Mouse (Mus musculus) liver, embryonic 14.5 days (tissue): ENCODE results near the gene A830031A19Rik. TPM values are rescaled to one million over a fixed set of nuclear protein-coding genes. Genes with fewer than 3 reads are reported as not detected.

Source experiments
- ATAC-seq: fragments of 200-750 bp; cut with Nextera tagmentation; 2 replicates; pipeline ENCODE4 v1.8.0; 2017; ENCODE audit warnings: moderate number of reproducible peaks, mild to moderate bottlenecking, moderate library complexity; ENCODE audit not compliant: insufficient read depth
- DNase-seq, 3 experiments: peaks; one replicate each; pipeline ENCODE4 v3.0.0-alpha.2; 2012 to 2013; ENCODE audit warnings: low read depth in 3 of 3, low spot score in 3 of 3
- H3K27ac ChIP-seq: fragments of 300-500 bp; sonication (generic); 2 replicates; pipeline ENCODE4 v1.5.1; 2014; ENCODE audit warnings: moderate library complexity, mild to moderate bottlenecking, control low read depth, inconsistent platforms
- H3K27me3 ChIP-seq: fragments of 300-500 bp; sonication (generic); 2 replicates; pipeline ENCODE4 v1.6.1; 2014; ENCODE audit warnings: mild to moderate bottlenecking, low read length, moderate library complexity; ENCODE audit not compliant: control insufficient read depth, insufficient read depth
- H3K36me3 ChIP-seq: fragments of 300-500 bp; sonication (generic); replicated peaks from 2 replicates; pipeline ENCODE4 v1.6.1; 2014; ENCODE audit warnings: low read depth; ENCODE audit not compliant: control insufficient read depth, insufficient read depth
- H3K4me1 ChIP-seq, 2 experiments: fragments of 200-500 bp in 1 of 2; fragments of 300-500 bp in 1 of 2; sonication (generic) in 1 of 2; replicated peaks; 2 replicates each; pipeline ENCODE4 v1.6.1; 2012 to 2014; ENCODE audit warnings: antibody characterized with exemption in 1 of 2, inconsistent platforms in 1 of 2, low read length in 1 of 2; ENCODE audit not compliant: control insufficient read depth in 2 of 2, insufficient read depth in 2 of 2
- H3K4me2 ChIP-seq: fragments of 300-500 bp; sonication (generic); 2 replicates; pipeline ENCODE4 v1.6.1; 2014; ENCODE audit warnings: low read depth, mild to moderate bottlenecking, control low read depth, moderate library complexity
- H3K4me3 ChIP-seq, 2 experiments: fragments of 200-500 bp in 1 of 2; fragments of 300-500 bp in 1 of 2; sonication (generic) in 1 of 2; 2 replicates each; pipeline ENCODE4 v1.5.1; 2012 to 2014; ENCODE audit warnings: low read depth in 2 of 2, low read length in 2 of 2, mild to moderate bottlenecking in 2 of 2, control low read depth in 1 of 2, inconsistent platforms in 1 of 2, moderate library complexity in 1 of 2; ENCODE audit not compliant: insufficient read depth in 1 of 2
- H3K9ac ChIP-seq: fragments of 300-500 bp; sonication (generic); replicated peaks from 2 replicates; pipeline ENCODE4 v1.6.1; 2014; ENCODE audit warnings: mild to moderate bottlenecking, control low read depth, moderate library complexity
- H3K9me3 ChIP-seq: fragments of 300-500 bp; sonication (generic); 2 replicates; pipeline ENCODE4 v1.6.1; 2016; ENCODE audit warnings: low read length, mixed read lengths; ENCODE audit not compliant: control insufficient read depth
- CTCF ChIP-seq: IDR thresholded peaks from 2 replicates; pipeline ENCODE4 v1.5.1; 2016; ENCODE audit warnings: antibody characterized with exemption, low read depth, control low read depth
- EP300 ChIP-seq: IDR thresholded peaks from 2 replicates; pipeline ENCODE4 v1.6.1; 2016; ENCODE audit warnings: antibody characterized with exemption, low read depth
- WGBS: fragments of 180-500 bp; shearing (Covaris S2); extraction: QIAGEN DNeasy Blood & Tissue Kit; methylation state at CpG from one replicate; pipeline ENCODE4 v1.1.7; 2014; ENCODE audit not compliant: insufficient replicate concordance; 5-methylcytosine and 5-hydroxymethylcytosine counted together
- polyA plus RNA-seq, 2 experiments: library from polyadenylated mRNA; depleted of rRNA in 1 of 2; stranded (reverse) in 1 of 2; unstranded in 1 of 2; fragments of >200 nt; fragmentation: Nextera tagmentation in 1 of 2; extraction: Ambion mirVana in 1 of 2; gene quantifications; 2 replicates each; pipeline versions ENCODE4 v1.2.1 to v1.2.3; 2012 to 2014

Gene A830031A19Rik
- polyA plus RNA-seq, 2 experiments: not detected

DNA sequence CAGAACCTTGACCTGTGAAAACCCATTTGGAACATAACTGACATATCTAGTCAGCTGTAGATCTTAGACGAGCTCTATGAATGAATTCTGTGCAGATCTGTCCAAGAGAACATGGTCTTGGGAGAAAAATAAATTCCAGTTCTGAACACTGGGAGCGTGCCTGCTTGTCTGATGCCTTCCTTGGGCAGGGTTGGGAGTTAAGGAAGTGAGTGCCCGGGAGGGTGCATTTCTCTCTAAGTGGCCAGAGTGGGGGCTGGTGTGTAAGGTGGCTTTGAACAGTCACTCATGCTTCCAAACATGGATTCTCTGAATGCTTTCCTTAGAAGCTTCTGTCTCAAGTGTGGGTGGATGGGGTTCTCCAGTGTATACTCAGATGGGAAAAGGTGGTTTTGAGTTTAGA is 34.1 kb upstream of the A830031A19Rik start:
- Histone ChIP-seq H3K4me3 (no peak overlapping the region), H3K27ac (no peak overlapping the region), H3K9me3 (no peaks in the 10 kb centered on the region), H3K4me1 (peaks cover 3 to 27% of the 10 kb centered on the region in 2 experiments; a peak in 3 of 4 replicates), H3K36me3 (peaks cover 8% of the 10 kb centered on the region), H3K4me2 (no peak overlapping the region), H3K27me3 (no peaks in the 10 kb centered on the region), H3K9ac (no peak overlapping the region)
- ATAC-seq: no peak
- WGBS: 37% methylated on average over 3 of the region's 3 CpGs
- no peak for TF ChIP-seq EP300
- TF ChIP-seq CTCF: no peak
- DNase-seq: no peak

DNA sequence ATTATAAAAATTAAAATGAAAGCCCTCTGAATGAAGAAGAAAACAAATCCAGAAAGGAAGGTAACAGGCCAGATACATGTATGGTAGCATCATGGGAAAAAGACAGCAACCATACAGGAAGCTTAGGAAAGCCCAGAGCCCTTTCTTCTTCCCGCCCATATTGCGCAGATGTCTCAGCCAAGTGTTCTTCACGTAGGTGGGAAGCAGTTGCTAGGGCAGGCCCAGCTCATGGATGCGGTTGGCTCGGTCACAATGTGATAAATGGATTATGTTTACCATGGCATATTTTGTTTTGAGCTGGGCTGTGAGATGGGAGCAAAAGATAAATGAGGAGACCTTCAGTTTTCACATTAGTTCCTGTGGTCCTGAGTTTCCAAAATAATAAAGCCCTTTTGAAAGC is 32.6 kb upstream of the A830031A19Rik start:
- H3K4me2 ChIP-seq: no peak overlapping the region
- TF ChIP-seq CTCF: no peak
- TF ChIP-seq EP300: no peak
- H3K4me3 ChIP-seq: no peak overlapping the region
- no peaks in the 10 kb centered on the region for H3K27me3 ChIP-seq
- no peak overlapping the region for H3K9ac ChIP-seq
- peaks cover 4 to 29% of the 10 kb centered on the region in 2 experiments for H3K4me1 ChIP-seq
- peaks cover 5% of the 10 kb centered on the region for H3K36me3 ChIP-seq
- no peak overlapping the region for H3K27ac ChIP-seq
- DNase-seq (no peak), ATAC-seq (no peak)
- WGBS: 79% methylated on average over 5 of the region's 5 CpGs
- H3K9me3 ChIP-seq: no peaks in the 10 kb centered on the region

DNA sequence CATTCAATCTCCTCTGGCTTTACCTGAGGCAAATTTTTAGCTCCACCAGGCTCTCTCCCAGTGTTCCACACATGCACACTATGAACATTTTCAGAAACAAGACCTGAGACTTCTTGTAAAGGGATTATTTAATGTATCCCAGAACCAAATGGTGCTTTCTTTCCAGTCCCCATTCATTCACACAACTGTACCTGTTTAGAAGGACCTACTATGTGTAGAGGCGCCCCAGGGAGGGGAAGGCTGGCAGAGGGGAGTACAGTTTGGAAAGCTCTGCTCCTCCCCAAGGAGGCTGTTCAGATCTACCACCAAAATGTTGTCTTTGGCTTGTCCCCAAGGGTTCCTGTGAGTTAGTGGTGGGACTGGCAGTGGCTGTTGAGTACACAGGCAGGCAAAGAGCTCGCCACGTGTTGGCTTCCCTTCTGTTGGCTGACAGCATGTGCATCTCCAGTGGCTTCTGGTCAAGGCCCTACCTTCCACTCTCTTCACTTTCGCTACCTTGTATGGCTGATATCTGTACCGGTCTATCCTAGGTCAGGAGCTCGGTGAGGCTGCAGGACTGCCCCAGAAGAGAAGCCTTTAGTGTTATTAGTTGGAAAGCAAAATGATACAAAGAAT is 28.4 kb upstream of the A830031A19Rik start:
- H3K4me1 ChIP-seq: peaks cover 40 to 46% of the 10 kb centered on the region in 2 experiments
- H3K27ac ChIP-seq: peak overlapping the region; percentile 17; the same call in 1 of the 2 replicates
- H3K27me3 ChIP-seq: no peaks in the 10 kb centered on the region
- H3K9ac ChIP-seq: no peak overlapping the region
- ATAC-seq: no peak
- no peaks in the 10 kb centered on the region for H3K9me3 ChIP-seq
- DNase-seq: no peak
- no peak overlapping the region for H3K4me2 ChIP-seq
- TF ChIP-seq CTCF: no peak
- TF ChIP-seq EP300: no peak
- peaks cover 5% of the 10 kb centered on the region for H3K36me3 ChIP-seq
- 58% methylated on average over 6 of the region's 6 CpGs for WGBS
- no peak overlapping the region for H3K4me3 ChIP-seq

DNA sequence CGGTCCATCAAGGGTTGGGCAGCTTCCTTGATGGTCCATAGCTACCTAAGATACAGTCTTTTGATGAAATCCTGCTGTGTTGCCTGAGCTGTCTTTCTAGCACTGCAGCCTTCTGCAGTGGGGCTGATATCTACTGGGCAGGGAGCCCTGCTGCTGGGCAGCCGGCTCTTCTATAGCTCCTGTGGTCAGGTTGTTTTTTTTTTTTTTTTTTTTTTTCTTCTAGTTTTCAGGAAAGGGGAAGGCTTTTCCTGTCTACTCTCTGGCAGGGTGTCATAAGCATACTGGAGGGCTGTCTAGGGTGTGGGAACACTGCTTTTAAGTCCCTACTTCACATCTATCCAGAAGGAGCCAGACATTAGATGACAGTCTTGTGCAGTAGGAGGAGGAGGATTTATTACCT is 27.5 kb upstream of the A830031A19Rik start:
- H3K27ac ChIP-seq: peak overlapping the region; percentile 43
- peaks cover 5% of the 10 kb centered on the region for H3K36me3 ChIP-seq
- TF ChIP-seq CTCF (no peak), EP300 (no peak)
- no peak overlapping the region for H3K4me3 ChIP-seq
- no peak overlapping the region; the same call in 1 of the 2 replicates for H3K4me2 ChIP-seq
- H3K9me3 ChIP-seq: no peaks in the 10 kb centered on the region
- peaks cover 44 to 46% of the 10 kb centered on the region in 2 experiments for H3K4me1 ChIP-seq
- DNase-seq (no peak), ATAC-seq (peak; percentile 27; the same call in 1 of the 2 replicates)
- H3K9ac ChIP-seq: 0 out of 2 replicates have a peak overlapping the region, but pooled peaks have one; percentile 9
- WGBS: 31% methylated on average over 2 of the region's 2 CpGs
- H3K27me3 ChIP-seq: no peaks in the 10 kb centered on the region

DNA sequence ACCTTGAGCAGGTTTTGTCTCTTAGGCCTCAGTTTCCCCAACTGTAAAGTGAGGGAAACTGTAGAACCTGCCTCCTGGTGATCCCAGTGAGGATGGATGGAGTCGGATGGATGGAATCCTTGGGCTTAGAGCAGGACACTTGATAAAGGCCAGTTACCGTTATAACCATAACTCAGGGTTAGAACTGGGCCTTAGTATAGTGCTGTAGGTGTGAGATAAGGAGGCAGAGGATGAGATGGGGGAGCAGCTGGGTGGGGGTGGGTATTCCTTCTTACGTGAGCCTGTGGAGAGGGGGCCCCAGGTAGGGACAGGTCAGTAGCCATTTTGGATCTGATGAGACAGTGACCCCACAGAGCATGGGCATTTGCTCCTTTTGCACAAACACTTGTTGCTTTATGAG is 26.8 kb upstream of the A830031A19Rik start:
- Histone ChIP-seq H3K4me1 (peaks cover 47 to 48% of the 10 kb centered on the region in 2 experiments), H3K27me3 (no peaks in the 10 kb centered on the region), H3K27ac (peak overlapping the region; percentile 43), H3K4me2 (peak overlapping the region; percentile 56), H3K9ac (peak overlapping the region; percentile 0; the same call in 1 of the 2 replicates), H3K9me3 (no peaks in the 10 kb centered on the region), H3K4me3 (no peak overlapping the region), H3K36me3 (peaks cover 5% of the 10 kb centered on the region)
- peak; percentile 62 for TF ChIP-seq EP300
- no peak for TF ChIP-seq CTCF
- ATAC-seq (peak; percentile 72), DNase-seq (no peak)
- WGBS: 22% methylated on average over 3 of the region's 3 CpGs
